Mouse (Mus musculus): Measurements from ENCODE around the gene Rfxap.

The Rfxap gene

DNA sequence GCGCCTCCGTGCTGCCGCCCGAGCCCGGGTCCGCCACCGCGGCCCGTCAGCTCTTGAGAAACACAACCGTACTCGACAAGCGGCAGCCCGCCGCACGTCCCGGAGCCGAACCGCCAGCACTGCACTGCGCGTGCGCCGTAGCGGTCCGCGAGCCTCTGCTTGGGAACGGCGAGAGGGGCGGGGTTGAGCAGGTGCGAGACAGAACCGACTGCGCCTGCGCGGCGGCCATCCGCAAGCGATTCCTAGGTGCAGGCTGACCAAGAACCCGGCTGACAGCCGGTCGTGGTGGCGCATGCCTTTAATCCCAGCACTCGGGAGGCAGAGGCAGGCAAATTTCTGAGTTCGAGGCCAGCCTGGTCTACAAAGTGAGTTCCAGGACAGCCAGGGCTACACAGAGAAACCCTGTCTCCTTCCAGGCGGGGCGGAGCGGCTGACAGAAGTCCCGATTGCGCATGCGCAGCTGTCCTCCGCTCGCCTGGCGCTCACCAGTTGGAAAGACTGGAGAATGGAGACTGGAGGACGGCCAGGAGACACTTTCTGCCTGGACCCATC is at the start of gene Rfxap:
TSS of gene Rfxap (minus strand) at position 126 of the 552 bp plus-strand sequence.
- DNase-seq (ENCODE audit: low spot score) = peak; percentile 89

DNA sequence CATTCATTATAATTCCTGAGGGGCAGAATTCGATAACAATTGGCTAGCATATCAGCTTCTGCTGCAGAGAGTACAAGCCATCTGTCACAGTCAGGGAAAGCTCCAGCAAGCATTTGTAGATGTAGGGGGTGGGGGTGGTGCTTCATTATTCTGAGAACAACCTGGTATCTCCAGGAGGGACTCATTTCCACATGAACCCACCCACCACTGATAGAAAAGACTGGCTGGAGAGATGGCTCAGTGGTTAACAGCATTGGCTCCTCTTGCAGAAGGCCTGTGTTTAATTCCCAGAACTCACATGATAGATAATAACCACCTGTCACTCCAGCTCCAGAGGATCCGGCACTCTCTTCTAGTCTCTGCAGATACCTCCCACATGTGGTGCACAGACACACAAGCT is 27.8 kb upstream of the Rfxap start:
- no peak for DNase-seq (ENCODE audit: low spot score)

DNA sequence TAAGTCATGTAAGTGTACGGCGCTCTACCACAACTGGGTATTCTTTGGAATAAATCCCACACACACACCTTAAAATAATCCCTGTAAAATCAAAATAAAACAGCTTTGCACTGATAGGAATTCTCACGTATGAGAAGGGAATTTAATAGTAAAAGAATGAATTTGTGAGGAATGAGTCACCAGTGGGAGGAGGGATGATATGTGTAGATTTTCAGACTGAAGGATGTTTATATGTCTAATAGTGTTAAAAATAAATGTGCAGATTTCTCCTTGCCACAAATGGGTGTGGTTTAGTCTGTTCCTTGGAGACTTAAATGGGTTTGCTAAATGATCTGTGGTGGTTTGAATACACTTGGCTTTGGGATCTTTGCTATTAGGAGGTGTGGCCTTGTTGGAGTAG is 24.9 kb upstream of the Rfxap start:
- no peak for DNase-seq (ENCODE audit: low spot score)

DNA sequence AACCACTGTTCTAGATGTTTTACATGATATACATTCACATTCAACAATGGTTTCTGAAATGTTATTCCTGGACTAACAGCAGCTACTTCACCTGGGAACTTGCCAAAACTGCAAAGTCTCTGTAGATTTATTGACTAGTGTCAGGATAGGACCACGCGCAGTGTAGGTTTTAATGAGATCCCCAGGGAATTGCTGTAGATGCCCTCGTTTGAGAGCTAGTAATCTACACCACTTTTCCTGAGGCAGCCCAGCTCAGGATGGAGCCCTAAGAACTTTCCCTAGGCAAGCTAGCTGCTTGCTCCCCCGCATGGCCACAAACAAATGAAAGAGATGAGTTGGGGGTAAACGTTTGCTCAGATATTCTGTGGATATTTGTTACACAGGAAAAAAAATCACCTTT is 14.9 kb upstream of the Rfxap start:
- DNase-seq (ENCODE audit: low spot score) = no peak

DNA sequence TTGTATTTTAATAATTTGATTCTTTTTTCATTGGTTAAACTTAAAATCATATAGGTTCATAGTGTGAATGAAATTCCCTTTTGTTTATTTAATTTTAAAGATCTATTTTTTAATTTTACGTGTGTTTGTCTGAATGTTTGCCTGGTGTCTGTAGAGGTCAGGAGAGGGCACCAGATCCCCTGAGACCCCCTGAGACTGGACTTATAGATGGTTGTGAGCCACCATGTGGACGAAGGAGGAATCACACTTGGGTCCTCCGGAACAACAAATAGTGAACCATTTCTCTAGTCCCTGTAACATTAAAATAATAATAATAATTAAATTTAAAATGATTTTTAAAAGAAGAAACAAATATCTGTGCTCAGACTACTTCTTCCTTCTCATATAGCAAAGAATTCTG is 7.7 kb upstream of the Rfxap start:
- DNase-seq (ENCODE audit: low spot score) = no peak

DNA sequence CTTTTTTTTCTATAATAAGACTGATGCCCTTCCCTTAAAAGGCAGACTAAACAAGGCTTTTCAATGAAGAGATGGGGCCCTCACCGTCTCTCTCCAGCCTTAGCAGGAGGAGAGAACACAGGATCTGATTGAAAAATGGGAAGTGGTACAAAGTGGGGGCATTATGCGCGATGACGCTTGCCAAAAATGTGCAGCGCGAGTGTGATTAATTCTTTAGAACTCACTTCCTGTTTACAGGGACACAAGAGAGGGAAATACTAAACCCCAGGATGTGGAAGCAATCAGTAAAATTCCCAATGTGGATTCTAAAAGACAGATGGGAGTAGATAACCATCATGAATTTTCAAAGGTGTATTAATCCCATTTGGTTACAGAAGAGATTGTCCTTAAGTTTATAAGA is 7.0 kb upstream of the Rfxap start:
- DNase-seq (ENCODE audit: low spot score) = no peak

DNA sequence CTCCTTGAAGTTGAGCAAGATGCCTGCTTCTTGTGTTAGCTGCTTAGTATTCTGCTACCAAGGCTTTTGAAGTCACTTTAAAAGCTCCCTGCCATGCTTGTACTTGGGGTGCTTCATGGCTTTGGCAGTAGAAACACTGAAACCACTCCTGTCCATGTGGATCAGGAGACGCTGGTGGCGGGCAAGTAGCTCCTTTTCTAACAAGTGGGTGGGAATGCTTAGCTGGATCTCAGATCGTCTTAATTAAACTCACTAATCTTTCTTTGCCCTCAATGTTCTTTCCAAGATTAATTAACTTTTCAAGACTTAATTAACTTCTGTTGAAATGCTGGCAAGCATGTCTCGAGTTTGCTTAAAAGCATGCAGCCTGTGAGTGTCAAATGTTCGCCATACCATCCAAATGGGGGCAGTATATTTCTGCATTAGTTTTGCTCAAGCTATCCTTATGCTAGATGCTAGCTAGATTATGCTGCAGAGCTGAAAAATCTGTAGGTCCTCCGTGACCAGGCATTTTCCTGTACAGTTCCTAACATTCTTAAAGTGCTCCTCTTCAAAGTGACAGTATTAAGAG is 5.9 kb upstream of the Rfxap start:
- DNase-seq (ENCODE audit: low spot score) = no peak

DNA sequence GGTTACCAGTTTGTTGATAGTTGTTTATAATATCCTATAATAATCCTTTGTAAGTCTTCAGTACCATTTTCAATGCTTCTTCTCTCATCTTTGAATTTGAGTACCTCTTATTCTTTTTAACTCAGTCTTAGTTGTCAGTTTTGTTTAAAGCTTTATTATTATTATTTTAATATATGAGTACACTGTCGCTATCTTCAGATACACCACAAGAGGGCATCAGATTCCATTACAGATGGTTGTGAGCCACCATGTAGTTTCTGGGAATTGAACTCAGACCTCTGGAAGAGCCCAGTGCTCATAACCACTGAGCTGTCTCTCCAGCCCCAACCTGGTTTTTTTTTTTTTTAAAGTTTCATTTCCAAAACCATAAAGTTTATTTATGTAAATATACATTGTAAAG is 4.0 kb upstream of the Rfxap start:
- no peak for DNase-seq (ENCODE audit: low spot score)

DNA sequence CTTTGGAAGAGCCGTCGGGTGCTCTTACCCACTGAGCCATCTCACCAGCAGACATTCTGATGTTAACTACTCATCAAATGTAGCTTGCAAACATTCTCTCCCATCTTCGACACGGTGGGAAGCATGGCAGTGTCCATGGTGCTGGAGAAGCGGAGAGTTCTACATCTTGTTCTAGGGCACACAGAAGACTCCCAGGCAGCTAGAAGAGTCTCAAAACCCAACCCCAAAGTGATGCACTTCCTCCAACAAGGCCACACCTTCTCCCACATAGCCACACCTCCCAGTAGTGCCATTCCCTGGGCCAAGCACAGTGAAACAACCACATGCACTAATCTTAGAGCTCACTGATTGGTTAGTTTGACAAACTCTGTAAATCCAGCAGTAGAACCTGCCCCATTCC is 1.5 kb upstream of the Rfxap start:
- no peak for DNase-seq (ENCODE audit: low spot score)

DNA sequence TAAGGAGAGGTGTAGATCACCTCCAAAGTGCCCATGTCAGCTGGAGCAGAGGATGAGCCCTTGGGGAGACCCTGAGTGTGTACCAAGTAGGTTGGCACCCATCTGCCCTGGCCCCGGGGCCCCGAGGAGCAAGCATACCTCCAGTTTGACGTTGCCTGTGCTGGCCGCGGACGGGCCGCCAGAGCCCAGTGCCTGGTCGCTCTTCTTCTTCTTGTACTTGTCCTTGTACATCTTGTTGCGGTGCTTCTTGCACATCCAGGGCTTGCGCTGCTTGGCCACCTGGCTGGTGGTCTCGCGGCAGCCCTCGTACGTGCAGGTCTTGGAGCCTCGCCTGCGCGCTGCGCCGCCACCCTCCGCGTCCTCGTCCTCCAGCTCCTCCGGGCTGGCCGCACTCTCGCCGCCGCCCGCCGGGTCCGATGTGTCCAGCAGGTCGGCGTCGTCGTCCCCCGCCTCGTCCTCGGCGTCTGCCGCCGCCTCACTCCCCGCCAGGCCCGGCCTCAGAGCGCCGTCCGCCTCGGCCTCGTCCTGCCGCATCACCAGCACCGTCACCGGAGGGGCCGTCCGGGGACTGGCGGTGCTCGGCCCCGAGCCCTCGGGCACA is 430 bp downstream of the Rfxap start:
- DNase-seq (ENCODE audit: low spot score) = peak; percentile 33

DNA sequence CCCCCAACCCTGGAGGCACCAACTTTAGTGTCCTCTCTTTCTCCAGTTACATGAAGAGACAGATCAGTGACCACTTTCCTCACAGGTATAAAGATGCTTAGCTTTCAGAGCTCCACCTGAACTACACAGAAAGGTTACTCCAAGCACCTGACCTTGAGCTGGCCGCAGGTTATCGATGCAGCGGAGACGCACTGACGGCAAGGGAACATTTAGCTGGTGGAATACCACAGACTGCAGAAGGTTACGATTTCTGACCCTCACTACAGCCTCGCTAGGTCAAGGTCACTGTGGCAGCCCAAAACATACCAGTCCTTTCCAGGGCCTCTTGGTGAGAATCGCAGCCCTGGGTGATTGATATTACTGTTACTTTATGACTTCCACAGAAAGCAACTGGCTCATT is 3.9 kb downstream of the Rfxap start:
- DNase-seq (ENCODE audit: low spot score) = no peak

DNA sequence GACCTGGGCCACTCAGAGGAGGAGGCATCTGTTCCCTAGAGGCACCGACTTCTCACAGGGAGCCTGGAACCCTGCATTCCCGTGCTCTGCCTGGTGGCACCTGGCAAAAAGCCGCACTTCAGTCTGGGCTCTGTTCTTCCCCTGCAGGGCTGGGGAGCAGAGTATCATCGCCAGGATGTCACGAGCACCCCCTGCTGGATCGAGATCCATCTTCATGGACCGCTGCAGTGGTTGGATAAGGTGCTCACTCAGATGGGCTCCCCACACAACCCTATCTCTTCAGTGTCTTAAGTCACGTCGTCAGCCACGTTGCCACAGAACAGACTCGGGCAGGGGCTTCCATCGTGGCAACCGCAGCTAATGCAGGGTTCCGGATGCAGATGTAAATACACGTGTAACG is 10.4 kb downstream of the Rfxap start:
- peak; percentile 26 for DNase-seq (ENCODE audit: low spot score)

DNA sequence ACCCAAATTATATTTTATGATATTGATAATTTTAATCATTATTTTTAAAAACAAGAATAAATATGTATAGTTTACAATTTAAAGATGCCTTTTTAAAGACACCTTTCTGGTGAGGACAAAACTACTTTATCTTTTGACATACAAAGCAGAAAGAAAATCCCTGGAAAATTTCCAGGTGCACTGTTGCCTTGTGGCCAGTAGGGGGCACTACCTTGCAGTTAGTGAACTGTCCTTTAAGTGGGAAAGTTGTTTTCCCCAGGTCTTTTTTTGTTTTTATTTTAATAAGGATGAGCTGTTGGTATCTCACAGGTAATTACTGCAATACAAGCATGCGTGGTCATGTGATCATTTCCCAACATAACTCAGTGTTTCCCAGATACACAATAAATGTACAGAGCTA is 11.8 kb downstream of the Rfxap start:
- no peak for DNase-seq (ENCODE audit: low spot score)

DNA sequence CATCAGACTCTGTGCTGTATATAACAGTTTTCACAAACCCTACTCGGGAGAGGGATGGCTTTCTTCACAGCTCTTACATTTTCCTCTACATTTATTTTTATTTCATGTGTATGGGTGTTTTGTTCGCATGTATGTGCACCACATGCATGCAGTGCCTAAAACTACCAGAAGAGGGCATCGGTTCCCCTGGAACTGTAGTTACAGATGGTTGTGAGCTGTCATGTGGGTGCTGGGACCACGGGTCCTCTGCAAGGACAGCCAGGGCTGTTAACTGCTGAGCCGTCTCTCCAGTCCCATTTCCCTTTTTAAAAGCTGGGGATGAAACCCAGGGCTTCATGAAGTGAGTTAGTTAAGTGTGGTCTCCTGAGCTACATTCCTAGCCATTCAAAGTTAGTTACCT is 12.2 kb downstream of the Rfxap start:
- DNase-seq (ENCODE audit: low spot score) = no peak

DNA sequence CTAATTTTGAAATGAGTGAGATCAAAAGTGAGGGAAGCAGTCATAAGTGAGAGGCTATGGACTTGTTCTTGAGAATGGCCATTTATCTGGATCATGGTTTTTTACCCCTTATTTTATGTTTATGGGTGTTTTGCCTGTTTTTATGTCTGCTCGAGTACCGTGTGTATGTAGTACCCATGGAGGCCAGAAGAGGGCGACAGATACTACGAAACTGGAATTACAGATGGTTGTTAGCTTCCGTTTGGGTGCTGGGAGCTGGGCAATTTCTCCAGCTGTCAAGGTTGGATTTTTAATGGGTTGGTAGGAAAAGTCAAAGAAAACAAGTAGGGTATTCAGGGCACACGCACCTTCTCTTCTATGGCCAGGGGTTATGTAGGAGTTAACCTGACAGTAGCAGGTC is 13.8 kb downstream of the Rfxap start:
- DNase-seq (ENCODE audit: low spot score) = no peak

DNA sequence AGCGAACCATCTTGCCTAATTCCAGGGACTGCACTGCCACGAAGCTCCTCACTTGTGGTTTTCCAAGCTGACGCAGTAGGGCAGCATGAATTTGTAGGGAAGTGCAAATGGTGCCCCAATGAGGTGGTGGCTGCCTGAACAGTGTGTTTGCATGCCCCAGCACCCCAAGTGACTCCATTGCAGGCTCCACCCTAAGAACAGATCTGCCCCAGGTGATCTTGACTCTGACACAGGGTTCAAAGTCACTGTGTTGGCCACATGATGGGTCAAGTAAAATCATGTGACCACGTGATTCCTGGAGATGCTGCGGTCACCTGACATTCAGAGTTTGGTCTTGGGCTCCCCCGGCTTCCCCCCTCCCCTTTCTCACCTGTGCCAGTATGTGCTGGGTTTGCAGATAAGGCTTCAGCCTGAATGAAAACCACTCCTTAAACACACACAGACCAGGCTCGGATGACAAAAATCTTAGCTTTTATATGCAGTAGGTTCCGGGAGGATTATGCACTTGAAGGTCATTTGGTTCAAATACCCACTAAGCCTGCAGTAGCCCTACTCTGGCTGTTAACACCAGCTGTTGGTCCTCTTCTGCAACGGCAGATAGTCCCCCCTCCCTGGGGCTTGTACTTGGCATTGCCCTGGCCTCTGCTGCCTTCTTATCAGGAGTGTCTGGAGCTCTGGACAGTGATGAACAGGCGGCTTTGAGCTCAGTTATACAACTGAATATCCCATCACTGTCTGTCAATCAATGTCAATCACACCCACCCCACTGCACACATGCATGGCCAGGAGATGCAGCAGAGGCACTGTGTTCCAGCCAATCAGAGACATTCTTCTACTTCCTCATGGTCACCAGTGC is 15.5 kb downstream of the Rfxap start:
- DNase-seq (ENCODE audit: low spot score) = no peak

DNA sequence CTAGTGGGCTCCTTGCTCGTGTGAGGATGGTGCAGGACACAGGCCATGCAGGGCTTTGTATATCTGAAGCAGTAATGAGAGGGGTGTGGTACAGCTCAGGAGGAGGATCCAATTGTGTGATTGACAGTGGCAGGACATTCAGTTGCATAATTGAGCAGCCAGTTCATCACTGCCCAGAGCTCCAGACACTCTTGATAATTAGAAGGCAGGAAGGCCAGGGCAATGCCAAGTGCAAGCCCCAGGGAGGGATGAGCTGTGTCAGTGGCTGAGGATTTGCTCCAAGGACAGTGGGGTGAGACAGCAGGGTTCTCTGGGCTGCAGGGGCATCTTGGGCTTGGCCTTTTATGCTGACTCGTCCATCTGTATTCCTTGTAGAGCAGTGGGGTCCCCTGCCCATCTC is 17.0 kb downstream of the Rfxap start:
- DNase-seq (ENCODE audit: low spot score) = no peak

DNA sequence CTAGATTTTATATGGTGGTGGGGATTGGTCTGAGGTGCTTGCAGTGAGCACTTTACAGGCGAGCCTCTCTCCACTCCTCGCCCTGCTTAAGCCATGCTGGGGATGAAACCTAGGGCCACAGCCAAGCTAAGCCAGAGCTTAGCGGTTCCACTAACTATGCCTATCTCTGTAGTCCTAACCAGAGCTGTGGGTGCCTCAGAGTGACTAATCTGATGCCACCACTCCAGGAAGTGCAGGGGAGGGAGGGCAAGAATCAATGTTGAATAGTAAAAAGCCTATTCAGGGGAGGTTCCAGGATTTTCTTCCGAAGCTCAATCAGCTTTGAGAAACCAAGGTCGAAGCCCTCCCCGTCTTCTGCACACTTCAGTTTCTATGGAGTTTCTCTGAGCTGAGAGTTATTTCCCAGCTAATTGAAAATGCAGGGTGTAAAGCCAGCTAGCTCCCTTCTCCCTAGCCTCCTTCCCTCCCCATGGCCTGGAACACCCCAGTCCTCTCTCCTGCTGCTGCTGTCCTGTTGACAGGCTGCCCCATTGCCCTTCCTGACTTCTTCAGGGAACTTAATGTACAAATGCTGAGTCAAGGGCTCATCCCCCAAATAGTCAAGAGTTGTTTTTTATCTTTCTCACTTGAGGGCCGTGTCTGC is 31.5 kb downstream of the Rfxap start:
- DNase-seq (ENCODE audit: low spot score) = no peak

DNA sequence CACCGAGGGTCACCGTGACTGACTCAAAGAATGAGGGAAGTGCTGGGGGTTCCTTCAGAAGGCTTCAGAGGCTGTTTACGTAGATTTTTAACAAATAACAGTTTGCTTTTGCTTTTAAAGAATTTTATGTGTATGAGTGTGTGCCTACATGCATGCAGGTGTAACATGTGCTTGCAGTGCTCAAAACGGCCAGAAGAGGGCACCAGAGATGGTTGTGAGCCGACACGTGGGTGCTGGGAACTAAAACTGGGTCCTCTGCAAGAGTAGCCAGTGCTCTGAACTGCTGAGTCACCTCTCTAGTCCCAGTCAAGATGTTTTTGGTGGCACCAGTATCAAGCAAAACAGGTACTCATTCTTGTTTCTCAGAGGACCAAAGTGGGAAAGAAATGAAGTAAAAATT is 34.0 kb downstream of the Rfxap start:
- no peak for DNase-seq (ENCODE audit: low spot score)

DNA sequence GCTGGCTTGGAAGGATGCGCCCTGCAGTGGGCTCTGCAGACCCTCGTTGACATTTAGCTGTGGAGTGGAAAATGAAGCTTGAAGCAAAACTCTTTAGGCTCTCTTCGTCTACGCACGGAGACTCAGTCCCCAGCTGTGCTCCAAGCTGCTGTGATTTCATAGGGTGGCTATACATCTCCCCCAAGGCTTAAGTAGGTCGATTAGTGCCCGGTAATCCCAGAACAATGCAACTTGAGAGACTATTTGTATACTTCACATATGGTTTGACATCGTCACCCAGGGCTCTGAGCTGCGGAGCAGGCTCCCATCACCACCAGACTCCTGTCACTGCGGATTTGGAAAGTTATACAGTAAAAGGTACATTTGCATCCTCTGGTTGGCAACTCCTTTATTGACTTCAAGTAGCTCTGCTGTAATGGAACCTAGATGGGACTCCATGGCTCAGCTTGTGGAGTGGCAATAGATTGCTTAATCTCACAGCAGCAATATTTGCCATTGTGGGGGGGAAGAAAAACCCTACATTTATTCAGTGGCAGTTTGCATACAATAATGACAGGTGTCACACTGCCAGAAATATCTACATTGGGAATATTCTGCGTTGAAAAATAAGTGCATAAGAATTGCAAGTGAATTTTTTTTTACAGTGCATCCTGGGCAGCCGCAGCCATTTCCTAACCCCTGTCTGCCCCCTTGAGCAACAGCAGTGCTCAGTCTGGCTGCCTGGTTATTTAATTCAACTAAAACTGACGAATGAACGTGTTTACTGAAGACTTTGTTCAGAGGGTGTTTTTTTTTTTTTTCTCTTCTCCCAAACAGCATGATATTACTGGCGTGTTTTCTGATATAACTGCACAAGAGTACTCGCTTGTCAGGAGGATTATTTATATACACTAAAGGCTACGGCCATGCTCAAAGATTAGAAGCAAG is 38.0 kb downstream of the Rfxap start:
- DNase-seq (ENCODE audit: low spot score) = no peak

DNA sequence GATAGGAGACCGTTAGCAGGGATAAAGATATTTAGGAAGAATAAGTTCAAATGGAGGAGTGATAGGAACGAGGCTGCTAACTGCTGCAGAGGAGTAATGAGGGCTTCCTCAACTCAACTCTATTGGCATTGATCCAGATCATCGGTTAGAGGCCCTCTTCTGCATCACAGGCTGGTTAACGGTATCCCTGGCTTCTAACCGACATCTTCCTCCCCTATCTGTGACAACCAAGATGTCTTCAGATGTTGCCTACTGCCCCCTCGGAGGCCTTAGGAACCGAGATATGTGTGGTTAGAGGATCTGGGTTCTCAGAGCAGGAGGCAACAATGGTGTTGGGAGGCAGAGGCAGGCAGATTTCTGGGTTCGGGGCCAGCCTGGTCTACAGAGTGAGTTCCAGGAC is 39.0 kb downstream of the Rfxap start:
- no peak for DNase-seq (ENCODE audit: low spot score)

DNA sequence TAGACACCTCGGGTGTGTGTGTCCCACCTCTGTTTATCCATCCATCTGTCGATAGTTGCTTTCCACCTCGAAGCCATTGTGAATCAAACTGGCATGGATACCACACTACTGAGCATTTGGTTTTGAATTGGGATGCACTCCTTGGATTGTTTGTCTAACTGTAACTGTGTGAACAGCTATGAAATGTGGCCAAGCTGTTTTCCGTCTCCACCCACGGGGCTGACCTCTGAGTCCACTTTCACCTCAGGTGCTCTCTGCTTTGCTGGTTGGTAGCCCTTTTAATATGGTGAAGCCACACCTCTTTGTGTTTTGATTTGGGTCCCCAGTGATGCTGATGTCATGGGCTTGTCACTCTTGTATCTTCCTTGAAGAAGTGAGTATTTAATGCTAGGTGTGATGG is 40.8 kb downstream of the Rfxap start:
- DNase-seq (ENCODE audit: low spot score) = no peak

Measured in ovary, postnatal 14 days (tissue).